Mouse (Mus musculus): ENCODE results near the gene Ctbp1.

GRCm38 (mm10) chr5:33222389-33222788, 52.4 kb downstream of the Ctbp1 start:
- TF ChIP-seq CTCF (IDR thresholded peaks at IDR 0.05; ENCODE audit: low read depth) = no peak
- TF ChIP-seq EP300 (IDR thresholded peaks at IDR 0.05; ENCODE audit: low read depth) = no peak

Measured in heart, postnatal 0 days (tissue).